Mouse (Mus musculus): ENCODE results near the gene Ube2g1.

The Ube2g1 gene

GRCm38 (mm10) chr11:72582448-72582705, 24.7 kb upstream of the Ube2g1 start:
- no peak for TF ChIP-seq GATA4 (IDR thresholded peaks at IDR 0.05; ENCODE audit: insufficient replicate concordance, low read length)

GRCm38 (mm10) chr11:72583092-72583491, 24.0 kb upstream of the Ube2g1 start:
- TF ChIP-seq GATA4 (IDR thresholded peaks at IDR 0.05; ENCODE audit: insufficient replicate concordance, low read length): no peak

GRCm38 (mm10) chr11:72586570-72586969, 20.5 kb upstream of the Ube2g1 start:
- TF ChIP-seq GATA4 (IDR thresholded peaks at IDR 0.05; ENCODE audit: insufficient replicate concordance, low read length): no peak

- no peak for TF ChIP-seq GATA4 (IDR thresholded peaks at IDR 0.05; ENCODE audit: insufficient replicate concordance, low read length)
These were observed 19.4 kb upstream of the Ube2g1 start for GRCm38 (mm10) chr11:72587537-72588233.

- TF ChIP-seq GATA4 (IDR thresholded peaks at IDR 0.05; ENCODE audit: insufficient replicate concordance, low read length): no peak
These were observed 11.9 kb upstream of the Ube2g1 start for GRCm38 (mm10) chr11:72595010-72595737.

- TF ChIP-seq GATA4 (IDR thresholded peaks at IDR 0.05; ENCODE audit: insufficient replicate concordance, low read length): no peak
These were observed 9.3 kb upstream of the Ube2g1 start for GRCm38 (mm10) chr11:72597780-72598179.

GRCm38 (mm10) chr11:72607469-72608070, 487 bp downstream of the Ube2g1 start:
- TF ChIP-seq GATA4 (IDR thresholded peaks at IDR 0.05; ENCODE audit: insufficient replicate concordance, low read length): no peak

- no peak for TF ChIP-seq GATA4 (IDR thresholded peaks at IDR 0.05; ENCODE audit: insufficient replicate concordance, low read length)
These were observed 1.1 kb downstream of the Ube2g1 start for GRCm38 (mm10) chr11:72608071-72608679.

- no peak for TF ChIP-seq GATA4 (IDR thresholded peaks at IDR 0.05; ENCODE audit: insufficient replicate concordance, low read length)
These were observed 2.2 kb downstream of the Ube2g1 start for GRCm38 (mm10) chr11:72609242-72609641.

GRCm38 (mm10) chr11:72615931-72616330, 8.8 kb downstream of the Ube2g1 start:
- TF ChIP-seq GATA4 (IDR thresholded peaks at IDR 0.05; ENCODE audit: insufficient replicate concordance, low read length): no peak

GRCm38 (mm10) chr11:72618476-72618875, 11.4 kb downstream of the Ube2g1 start:
- TF ChIP-seq GATA4 (IDR thresholded peaks at IDR 0.05; ENCODE audit: insufficient replicate concordance, low read length): no peak

GRCm38 (mm10) chr11:72642730-72643129, 35.6 kb downstream of the Ube2g1 start:
- TF ChIP-seq GATA4 (IDR thresholded peaks at IDR 0.05; ENCODE audit: insufficient replicate concordance, low read length): no peak

GRCm38 (mm10) chr11:72645386-72645785, 38.3 kb downstream of the Ube2g1 start:
- TF ChIP-seq GATA4 (IDR thresholded peaks at IDR 0.05; ENCODE audit: insufficient replicate concordance, low read length): no peak

- no peak for TF ChIP-seq GATA4 (IDR thresholded peaks at IDR 0.05; ENCODE audit: insufficient replicate concordance, low read length)
These were observed 43.3 kb downstream of the Ube2g1 start for GRCm38 (mm10) chr11:72650347-72650746.

- TF ChIP-seq GATA4 (IDR thresholded peaks at IDR 0.05; ENCODE audit: insufficient replicate concordance, low read length): no peak
These were observed 52.8 kb downstream of the Ube2g1 start for GRCm38 (mm10) chr11:72659918-72660317.

GRCm38 (mm10) chr11:72660359-72660758, 53.3 kb downstream of the Ube2g1 start:
- no peak for TF ChIP-seq GATA4 (IDR thresholded peaks at IDR 0.05; ENCODE audit: insufficient replicate concordance, low read length)

Data from liver, adult (tissue).